Mouse (Mus musculus): ENCODE data around the gene Pecam1. TPM values are rescaled to one million over a fixed set of nuclear protein-coding genes. Genes with fewer than 3 reads are reported as not detected.
"Not testable (repeated sequence)": the region's sequence is repeated elsewhere in the genome, so short reads cannot be mapped to it uniquely, and the experiment has no call there.

The Pecam1 gene
- 55.0 and 57.0 TPM in 2 replicates for total RNA-seq (2015)
- 38.6 and 43.8 TPM in 2 replicates for total RNA-seq (2017)

DNA sequence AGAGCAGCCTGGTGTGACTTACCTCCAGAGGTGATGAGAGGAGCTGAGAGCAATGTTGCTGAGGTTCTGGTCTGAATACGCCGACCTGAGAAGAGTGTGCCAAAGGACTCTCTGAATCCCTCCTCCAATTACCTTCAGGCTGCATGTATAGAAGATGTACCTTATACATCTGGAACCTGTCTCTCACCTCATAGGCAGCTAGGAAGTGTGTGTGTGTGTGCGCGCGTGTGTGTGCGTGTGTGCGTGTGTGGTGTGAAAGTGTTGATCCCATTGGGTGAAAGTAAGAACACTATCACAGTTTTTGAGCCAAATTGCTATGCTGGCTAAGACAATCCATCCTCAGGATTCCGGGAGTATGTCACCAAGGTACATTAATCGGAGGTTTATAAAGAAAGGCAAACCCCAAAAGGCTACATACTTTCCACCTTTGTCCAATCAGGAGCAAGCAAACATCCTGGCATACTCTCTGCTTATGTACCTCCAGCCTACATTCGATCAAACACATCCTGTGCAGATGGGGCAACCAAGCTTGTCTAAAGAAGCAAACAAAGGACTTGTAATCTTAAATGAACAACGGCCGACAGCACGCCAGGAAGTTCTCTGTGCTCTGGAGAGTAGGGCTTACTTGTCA is at the start of gene Pecam1:
Gene Pecam1 (minus strand): TSS at position 508 of the 631 bp plus-strand sequence.
- ATAC-seq (replicated peaks; ENCODE audit: poor library complexity): peak; percentile 44

DNA sequence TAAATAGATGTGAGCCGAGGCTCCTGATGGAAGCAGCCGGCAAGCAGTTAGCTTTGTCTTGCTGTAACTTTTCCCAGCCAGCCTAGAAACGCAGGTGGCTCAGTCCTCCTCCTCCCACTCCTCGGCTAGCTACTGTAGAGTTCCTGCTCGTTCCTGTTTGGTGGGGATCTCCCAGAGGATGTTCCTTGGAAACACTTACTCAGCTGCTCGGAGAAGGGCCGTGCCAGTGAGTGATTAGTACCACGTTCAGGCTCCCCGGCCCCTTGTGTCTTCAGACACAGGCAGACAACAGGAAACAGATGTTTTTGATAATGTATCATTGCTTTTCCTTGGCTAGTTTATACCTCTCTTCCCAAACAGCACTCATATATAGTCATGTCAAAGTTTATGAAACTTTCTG is 45.3 kb upstream of the Pecam1 start:
- 0 out of 2 replicates have a peak, but pooled peaks have one; percentile 37 for ATAC-seq (replicated peaks; ENCODE audit: poor library complexity)

DNA sequence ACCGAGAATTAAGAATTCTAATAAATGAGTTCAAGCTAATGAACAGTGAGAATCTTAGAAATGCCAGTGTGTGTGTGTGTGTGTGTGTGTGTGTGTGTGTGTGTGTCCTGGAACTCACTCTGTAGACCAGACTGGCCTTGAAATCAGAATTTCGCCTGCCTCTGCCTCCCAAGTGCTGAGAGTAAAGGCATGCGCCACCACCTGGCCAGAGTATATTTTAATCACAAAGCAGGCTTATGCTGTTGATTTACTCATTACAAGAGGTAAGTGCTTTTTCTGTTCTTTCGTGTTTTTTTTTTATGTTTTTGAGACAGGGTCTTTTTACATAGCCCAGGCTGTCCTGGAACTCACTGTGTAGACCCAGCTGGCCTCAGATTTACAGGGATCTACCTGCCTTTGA is 43.4 kb upstream of the Pecam1 start:
- ATAC-seq (replicated peaks; ENCODE audit: poor library complexity): no peak

DNA sequence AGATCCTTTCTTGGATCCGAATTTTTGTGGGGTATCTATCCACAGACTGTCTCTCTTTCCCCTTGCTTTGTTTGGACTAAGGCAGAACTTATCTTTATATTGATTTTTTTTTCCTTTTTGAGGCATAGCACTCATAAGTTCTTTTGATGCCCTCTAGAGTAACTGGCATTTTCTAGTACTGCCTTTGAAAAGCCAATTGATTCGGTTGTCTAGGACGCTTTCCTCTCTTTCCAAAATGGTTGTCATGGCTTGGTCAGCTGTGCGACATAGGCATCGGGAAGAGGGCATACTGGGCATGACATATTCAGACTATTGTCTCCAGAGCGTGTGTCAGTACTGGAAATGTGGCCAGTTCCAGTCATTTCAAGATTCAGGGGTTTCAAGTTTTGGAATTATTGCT is 39.2 kb upstream of the Pecam1 start:
- no peak for ATAC-seq (replicated peaks; ENCODE audit: poor library complexity)

DNA sequence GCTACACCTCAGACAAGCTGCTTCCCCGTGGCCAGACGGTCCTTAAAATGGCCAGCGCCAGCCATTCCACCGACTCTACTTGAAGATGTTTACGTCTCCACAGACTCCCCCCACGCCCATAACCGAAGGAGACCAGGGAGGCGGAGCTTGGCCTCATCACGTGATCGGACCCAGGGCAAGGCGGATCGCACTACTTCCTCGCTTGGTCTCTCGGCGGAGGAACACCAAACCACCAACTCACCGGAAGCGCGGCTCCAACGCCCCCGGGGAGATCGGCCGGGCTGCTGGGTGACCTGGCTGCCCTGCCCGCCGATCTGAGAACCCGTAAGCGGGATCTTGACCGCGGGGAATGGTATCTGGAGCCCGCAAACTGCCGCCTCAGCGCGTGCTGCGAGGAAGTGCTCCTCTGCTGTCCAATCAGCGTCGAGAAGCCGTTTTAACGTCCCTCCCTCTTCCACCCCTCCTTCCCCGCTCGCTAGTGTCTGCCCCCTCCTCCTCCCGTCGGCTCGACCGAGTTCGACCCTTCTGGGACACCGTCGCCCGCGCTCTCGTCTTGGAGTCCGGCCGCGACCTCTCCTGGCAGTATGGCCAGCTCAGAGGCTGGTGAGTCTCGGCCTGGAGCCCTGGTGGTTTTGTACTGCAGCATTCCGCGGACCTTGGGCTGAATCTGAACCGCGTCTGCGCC is 38.5 kb upstream of the Pecam1 start, which contains the start of the genes Ddx5 and Cep95:
Gene Ddx5 (minus strand): TSS at position 411 of the 685 bp plus-strand sequence.
Gene Cep95 (plus strand): TSS at position 478 of the 685 bp plus-strand sequence.
- ATAC-seq (replicated peaks; ENCODE audit: poor library complexity): peak; percentile 68

DNA sequence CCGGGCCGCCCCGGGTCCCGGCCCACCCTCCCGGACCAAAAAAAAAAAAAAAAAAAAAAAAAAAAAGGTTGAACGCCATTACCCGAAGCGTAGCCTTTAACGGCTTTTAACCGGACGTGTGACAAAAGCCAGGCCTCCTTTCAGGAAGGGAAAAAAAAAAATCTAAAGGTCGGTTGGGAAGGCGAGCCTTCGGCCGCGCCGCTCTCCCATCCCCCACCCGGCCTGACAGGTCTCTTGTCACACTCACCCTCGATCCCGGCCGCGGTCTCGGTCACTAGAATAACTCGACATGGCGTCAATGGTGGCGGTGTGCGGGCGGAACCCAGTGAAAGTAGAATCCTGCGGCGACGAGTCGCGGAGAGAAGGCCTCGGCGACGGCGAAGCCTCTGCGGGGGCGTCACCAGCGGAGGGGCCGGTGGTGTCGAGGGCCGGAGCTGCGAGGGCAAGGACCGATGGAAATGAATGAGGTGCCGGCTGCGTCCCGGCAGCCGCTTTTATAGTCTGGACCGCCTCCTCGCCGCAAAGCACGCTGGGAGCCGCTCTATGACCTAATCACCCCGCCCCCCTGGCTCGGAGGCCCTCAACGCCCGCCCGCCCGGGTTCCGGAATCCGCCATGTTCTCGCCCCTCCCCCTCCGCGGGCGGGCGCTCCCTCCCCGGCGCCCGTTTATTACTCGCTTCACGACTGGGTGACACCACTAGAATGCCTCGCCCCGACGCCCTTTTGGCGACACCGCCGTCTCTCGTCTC is 37.8 kb upstream of the Pecam1 start:
- ATAC-seq (replicated peaks; ENCODE audit: poor library complexity): peak; percentile 56

DNA sequence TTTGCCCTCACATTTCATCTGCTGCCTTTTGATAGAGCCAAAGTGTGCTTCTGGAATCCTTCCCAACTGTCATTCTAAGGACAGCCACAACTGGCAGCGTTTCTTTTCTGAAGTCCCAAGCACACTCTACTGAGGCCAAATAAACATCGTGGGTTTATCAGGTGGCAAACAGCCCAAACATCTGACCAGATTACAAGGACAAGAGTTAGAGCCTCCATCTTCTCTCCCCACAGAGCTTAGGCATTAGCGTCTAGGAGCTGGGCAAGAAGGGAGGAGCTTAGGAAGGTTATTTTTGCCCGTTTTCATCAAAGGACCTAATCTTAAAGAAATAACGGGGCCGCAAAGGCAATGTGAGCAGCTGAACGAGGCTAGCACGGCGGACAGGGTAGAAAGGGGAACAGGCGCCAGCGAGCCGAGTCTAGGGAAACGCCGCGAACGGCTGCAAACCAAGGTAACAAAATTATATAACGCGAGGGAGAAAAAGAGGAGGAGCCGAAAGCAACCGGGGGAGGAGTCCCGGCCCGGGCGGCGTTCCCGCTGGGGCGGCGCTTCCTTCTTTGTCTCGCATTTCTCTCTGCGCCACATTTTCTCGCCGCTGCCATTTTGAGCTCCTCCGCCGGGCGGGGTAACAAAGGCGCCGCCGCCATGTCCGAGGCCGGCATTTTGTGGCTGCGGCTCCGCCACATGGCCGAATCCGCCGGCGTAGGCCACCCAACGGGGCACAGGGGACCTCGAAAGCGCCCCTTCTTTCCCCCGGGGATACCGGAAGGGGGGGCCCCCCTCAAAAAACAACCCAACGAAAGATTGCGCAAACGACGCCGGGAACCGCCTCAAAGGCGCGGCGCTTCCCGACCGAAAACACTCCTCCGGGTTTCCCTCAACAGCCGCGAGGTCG is 37.0 kb upstream of the Pecam1 start:
- peak; percentile 23 for ATAC-seq (replicated peaks; ENCODE audit: poor library complexity)

DNA sequence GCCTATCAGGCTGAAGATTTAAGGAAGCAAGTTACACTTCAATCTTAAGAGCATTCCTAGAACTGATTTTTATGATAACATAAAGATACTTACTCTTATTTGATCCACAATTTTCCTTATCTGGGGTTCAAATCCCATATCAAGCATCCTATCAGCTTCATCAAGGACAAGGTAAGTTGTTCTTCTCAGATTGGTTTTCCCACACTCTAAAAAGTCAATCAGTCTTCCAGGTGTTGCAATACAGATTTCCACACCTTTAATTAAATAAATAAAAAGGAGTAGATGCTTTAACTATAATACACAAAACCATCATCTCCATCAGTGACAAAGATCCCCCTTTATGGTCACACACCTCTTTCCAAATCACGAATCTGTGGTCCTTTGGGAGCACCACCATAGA is 34.6 kb upstream of the Pecam1 start:
- ATAC-seq (replicated peaks; ENCODE audit: poor library complexity): no peak

DNA sequence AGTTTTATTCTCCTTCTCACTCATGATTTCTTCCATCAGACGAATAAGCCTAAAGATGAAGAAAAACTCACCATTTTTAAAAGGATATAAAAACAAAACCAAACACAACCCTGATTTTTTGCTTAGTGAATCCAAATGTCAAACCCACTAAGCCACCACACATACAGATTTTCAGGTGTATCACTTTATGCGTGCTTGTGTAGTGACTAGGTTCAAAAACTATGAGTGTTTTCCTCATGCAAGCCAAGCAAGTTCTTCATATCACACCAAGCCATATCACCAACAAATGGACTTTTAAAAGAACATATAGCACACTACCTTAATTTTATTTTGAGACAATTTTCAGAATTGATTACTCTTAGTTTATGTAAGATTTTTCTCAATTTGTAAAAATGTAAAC is 34.0 kb upstream of the Pecam1 start:
- ATAC-seq (replicated peaks; ENCODE audit: poor library complexity): no peak

DNA sequence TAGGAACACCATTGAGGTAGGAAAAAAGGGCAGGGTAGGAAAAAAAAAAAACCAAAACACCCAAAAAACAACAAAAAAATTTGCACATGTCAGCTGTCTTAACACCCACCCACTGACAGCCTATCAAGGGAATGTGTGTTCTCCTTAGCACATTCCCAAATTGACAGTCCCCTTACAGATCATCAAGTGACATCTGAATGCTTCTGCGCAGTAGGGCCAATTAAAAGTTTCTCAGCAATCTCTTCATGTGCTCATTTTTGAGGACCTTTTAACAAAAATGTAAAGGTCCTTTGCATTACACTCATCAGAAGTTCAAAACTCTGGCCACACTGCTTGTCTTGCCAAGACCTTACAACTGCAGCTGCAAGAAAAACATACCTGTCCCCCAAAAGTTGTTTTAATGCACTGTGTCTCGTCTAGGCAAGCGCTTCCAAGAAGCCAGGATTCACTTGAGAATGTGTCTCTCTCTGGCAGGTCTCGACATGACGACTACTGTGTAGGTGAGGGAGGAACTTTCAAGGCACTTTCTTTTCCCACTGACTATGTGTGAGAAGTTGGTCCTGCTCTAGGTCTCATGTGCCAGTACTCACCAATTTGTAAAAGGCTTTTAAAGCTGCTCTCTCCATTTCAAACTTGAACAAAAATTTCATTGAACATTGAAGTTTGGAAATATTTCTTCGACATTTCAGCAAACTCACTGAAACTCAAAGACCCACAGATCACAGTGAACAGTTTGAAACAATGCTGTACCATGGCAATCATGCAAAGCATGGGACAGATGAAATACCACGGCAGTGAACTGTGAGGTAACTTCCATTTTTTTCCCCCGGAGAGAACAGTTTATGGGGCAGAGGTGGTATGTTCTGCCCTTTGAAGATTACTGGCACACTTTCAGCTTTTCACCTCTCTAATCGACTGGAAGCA is 32.7 kb upstream of the Pecam1 start:
- ATAC-seq (replicated peaks; ENCODE audit: poor library complexity): no peak

DNA sequence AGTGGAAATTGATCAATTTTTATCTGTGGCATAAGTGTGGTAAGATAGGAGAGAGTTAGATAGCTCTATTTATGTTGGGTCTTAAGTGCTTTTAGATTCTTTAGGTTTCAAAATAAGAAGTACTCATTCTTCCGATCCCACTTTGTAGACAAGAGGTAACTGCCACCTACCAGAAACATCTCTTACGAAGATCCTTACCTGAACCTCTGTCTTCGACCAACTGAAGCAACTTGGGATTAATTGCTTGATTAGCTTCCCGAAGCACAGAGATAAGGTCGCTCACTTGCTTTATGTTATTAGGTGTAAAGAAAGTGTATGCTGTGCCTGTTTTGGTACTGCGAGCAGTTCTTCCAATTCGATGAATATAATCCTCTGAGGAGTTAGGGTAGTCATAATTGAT is 31.8 kb upstream of the Pecam1 start:
- not testable (repeated sequence) for ATAC-seq (replicated peaks; ENCODE audit: poor library complexity)

DNA sequence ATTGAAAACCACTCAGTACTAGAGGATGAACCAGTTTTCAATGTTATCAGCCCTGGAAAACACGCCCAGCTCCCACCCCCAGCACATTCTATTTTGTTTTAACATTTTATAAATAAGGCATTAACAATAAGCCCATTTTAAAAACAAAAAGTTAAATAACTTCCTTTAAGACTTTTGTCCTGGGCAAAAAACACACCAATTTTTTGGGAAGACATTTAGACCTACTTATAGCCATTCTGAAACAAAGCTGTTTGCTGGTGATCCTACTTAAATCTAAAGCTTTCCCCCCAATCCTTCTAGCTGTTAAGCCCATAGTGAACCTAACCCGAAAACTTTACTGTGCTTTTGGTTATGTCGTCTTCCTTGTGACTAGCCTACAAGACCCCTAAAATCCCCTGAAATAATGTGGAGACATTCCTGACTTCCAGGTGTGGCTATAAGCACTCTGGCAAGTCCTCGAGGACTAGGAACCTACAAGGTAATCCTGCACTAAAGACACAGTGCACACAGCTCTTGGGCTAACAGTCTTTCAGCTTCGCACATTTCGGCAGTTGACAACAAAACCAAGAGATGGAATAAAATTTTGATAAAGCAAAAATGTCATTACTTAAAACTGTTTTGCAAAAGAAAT is 30.3 kb upstream of the Pecam1 start:
- ATAC-seq (replicated peaks; ENCODE audit: poor library complexity): no peak

DNA sequence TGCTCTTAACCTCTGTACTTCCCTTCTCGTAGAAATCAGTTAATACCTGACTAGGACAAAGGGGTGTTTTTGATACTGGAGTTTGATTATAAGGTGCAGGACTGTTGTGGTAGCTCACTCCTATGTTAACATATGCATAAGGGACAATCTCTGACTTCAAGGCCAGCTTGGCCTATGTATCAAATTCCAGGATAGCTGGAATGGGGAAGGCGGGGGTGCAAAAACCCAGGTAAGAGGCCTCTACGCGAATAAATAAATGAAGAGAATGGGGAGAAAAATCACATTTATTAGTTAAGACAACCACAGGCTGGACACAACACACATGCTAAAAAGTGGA is 29.6 kb upstream of the Pecam1 start:
- ATAC-seq (replicated peaks; ENCODE audit: poor library complexity): 0 out of 2 replicates have a peak, but pooled peaks have one; percentile 5

DNA sequence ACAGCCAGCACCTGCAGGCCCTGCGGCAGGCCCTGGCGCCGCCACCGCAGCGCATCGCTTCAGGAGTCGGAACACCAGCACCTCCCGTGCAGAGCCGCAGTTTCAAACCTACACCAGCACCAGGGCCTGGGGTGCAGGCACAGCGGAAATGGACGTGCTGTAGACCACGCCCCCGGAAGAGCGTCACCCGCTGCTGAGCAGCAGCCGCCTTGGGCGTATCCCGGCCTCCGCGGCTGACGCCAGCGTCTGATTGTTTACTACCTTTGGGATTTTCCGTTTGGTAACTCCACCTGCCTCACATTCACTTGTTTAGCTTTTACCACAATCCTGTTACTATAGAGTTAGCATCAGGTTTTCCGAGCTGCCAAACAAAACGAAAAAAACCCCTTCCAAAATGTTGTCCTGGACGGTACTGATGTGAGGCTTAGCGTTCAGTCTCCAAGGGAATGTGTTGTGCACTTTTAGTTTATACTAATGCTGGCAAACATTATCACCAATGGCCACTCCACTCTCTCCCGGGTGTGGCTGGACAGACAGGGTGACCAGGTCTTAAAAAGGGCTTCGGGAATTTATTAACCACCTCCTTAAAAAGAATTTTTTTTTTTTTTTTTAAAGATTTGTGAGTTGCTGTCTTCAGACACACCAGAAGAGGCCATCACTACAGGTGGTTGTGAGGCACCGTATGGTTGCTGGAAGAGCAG is 29.1 kb upstream of the Pecam1 start, which contains the start of gene Polg2:
Gene Polg2 (minus strand): TSS at position 150 of the 701 bp plus-strand sequence.
- peak; percentile 87 for ATAC-seq (replicated peaks; ENCODE audit: poor library complexity)

DNA sequence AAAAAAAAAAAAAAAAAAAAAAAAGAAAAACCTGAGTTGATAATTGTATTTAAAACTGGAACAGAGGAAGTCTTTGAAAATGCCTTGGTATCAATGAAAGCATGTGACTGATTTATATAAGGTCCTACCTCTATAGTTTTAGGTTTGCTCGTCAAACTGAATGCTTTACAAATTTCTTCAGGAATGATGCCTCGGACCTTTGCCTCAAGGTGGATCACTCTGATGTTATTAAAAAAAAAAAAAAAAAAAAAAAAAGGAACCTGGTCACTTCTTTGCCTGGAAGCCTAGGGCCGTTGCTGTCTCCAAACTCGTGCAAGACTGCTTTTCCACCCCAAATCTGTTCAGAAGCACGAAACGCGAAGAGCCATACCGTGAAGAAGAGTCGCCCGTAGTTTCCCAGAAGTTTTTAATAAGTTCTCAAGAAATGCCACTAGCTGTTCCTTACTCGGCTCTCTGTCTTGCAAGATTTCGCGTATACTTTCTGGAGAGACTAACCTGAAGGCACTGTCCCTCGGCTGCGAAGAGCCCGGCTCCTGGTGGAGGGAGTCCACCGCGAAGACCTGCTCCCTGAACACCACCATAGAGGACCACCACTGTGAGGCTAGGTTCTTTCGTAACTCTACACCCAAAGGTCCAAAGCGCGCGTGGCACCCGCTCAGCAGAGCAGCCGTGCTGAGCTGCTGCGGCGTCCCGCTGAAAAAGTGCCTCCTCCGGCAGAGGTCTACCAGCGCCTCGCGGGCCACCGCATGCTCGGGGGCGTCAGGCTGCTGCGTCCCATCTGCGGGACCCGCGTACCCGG is 28.4 kb upstream of the Pecam1 start:
- peak; percentile 2; the same call in 1 of the 2 replicates for ATAC-seq (replicated peaks; ENCODE audit: poor library complexity)

DNA sequence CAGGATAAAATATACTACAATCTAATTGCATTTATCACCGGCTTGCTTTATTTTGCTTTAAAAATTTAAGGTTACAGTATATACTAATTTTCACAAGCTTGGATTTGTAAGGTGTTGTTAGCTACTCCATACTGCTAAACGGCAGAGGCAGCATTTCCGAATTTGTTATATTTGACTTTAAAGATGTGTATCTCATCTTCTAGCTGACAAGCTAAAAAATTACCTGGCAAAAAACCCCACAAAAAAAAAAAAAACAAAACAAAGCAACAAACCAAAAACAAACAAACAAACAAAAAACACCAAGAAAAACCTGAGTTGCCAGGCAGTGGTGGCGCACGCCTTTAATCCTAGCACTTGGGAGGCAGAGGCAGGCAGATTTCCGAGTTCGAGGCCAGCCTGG is 27.7 kb upstream of the Pecam1 start:
- ATAC-seq (replicated peaks; ENCODE audit: poor library complexity): no peak

DNA sequence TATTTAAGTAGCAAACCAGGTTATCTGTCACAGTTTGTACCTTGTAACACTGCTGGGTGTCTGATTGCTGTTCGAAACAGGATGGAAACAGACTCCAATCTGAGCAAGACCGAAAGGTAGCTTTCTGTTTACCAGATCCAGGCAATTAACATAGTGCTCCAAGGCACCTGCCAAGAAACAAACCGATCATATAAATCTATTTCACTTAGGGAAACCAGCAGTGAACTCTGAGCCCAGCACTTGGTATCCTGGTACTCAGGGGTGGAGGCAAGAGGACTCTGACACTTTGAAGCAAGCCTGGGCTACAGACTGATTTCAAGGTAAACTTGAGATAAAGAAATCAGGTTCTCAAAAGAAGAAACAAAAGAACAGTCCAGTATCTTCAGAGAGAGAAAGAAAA is 27.0 kb upstream of the Pecam1 start:
- no peak for ATAC-seq (replicated peaks; ENCODE audit: poor library complexity)

DNA sequence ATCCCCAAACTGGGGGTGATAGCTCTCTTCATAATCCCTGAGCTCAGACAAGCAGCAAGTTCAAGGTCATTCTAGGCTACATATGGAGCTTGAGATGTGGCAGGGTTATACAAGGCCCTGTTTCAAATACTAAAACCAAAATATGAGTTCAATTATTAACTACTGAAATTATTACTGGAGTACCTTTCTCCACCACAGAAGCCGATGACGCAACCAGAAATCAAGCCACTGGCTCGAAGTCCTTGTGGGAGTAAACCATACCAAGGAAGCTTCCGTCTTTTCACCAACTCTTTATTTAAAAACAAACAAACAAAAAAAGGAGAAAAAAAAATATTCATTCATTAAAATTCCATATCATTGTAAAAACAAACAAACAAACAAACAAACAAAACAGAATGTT is 26.5 kb upstream of the Pecam1 start:
- ATAC-seq (replicated peaks; ENCODE audit: poor library complexity): no peak
